Mouse (Mus musculus) small intestine, adult 2 months (tissue): ENCODE data around the gene Kank3.

Experiments used
- CTCF ChIP-seq: fragments of 200-500 bp; IDR thresholded peaks from 2 replicates; pipeline ENCODE4 v1.5.1; 2012; ENCODE audit warnings: low read depth, mild to moderate bottlenecking, control low read depth, inconsistent platforms, low read length, moderate library complexity, mixed read lengths; ENCODE audit not compliant: insufficient replicate concordance, insufficient read length; ENCODE audit errors: extremely low read depth
- POLR2A ChIP-seq: fragments of 200-500 bp; IDR thresholded peaks from 2 replicates; pipeline ENCODE4 v1.6.1; 2012; ENCODE audit warnings: low read depth, mild to moderate bottlenecking, control low read depth, inconsistent platforms, low read length, moderate library complexity

- TF ChIP-seq CTCF (no peak), POLR2A (no peak)
Measured at GRCm38 (mm10) chr17:33810334-33811141, at the start of gene Kank3.
